Mouse (Mus musculus) brain, adult 10 weeks (tissue): Measurements from ENCODE around the gene Dennd1c. TPM values are rescaled to one million over a fixed set of nuclear protein-coding genes. Genes with fewer than 3 reads are reported as not detected.

Experiments
- polyA plus RNA-seq: library from polyadenylated mRNA; stranded (reverse); fragments of 350-450 nt; fragmentation: Illumina TruSeq; extraction: RNeasy Lipid Tissue Mini Kit (QIAGEN cat#74804); gene quantifications from one replicate; pipeline ENCODE4 v1.2.3, GENCODE M21; 2015; ENCODE audit warnings: low read depth, low replicate concordance

Gene Dennd1c
- 1.8 TPM for polyA plus RNA-seq

DNA sequence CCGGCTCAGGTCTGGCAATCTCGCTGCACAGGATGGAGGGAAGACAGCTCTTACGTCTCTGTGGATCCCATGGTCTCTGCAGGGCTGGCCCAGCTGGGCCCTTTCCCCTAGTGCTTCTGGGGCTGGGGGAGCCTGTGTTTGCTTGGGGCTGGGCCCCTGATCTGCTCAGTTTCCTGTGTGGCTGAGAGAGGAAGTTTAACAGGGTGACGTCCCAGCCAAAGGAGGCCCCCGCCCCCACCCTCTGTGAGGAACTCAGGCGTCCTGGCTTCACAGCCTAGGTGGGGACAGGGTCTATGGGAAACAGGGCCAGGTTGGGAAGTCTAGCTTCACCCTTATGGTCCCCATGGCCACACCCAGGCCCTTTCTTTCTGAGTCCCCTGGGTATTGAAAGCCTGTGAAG, at the start of gene Dennd1c:
Gene Dennd1c (minus strand): TSS at position 179 of the 400 bp plus-strand sequence.

DNA sequence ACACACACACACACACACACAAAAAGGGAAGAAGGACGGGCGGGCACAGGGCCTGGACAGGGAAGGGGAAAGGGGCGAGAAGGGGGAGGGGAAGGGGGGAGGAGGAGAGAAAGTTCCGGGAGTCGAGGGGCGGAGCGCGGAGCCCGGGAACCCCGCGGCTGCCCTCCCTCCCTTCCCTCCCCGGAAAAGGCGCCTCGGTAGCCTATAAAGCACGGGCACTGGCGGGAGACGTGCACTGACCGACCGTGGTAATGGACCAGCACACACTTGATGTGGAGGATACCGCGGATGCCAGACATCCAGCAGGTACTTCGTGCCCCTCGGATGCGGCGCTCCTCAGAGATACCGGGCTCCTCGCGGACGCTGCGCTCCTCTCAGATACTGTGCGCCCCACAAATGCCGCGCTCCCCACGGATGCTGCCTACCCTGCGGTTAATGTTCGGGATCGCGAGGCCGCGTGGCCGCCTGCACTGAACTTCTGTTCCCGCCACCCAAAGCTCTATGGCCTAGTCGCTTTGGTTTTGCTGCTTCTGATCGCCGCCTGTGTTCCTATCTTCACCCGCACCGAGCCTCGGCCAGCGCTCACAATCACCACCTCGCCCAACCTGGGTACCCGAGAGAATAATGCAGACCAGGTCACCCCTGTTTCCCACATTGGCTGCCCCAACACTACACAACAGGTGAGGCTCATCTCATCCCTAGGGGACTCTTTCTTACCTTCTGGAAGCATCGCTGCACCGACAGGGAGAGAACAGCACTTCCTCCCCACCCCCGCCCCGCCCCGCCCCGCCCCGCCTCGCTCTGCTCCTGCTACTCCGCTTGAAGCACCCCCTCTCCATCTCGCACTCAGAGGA, 27.1 kb upstream of the Dennd1c start, which contains the start of gene Tnfsf9:
Gene Tnfsf9 (plus strand): TSS at position 145 of the 854 bp plus-strand sequence.

DNA sequence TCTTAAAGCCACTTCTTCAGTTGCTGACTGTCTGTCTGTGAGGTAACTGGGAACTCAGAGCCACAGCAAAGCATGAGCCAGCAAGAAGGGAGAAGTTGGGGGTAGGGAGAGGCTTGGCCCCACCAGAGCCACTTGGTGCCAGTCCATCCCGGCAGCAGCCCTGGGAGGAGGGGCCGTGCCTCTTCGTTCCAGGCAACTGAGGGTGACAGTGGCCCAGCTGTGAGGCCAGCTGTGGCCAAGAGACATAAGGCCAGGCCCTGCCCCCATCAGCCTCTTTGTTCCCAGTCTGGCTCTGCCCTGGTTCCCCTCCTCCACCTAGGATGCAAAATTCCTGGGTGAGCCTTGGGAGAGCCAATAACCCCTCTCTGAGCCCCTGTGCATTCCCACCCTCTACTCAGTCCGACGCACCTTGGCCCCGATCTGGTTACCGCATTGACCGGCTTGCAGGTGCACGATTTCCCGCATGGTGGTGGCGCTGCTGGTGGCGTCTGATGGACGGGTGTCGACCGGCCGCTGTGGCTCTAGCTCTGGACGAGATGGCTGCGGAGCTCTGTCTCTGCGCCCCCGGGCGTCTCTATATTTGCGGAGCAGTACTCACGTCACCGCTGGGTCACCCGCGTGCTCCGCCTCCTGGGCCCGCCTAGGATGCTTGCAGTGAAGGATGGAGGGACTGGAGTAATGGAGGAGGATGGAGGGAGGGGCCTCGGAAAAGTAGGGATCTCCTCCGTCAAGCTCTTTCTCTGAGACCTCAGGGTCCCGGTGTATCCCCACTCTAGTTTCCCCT, 8.9 kb upstream of the Dennd1c start, which contains the start of gene Tubb4a:
Gene Tubb4a (minus strand): TSS at position 734 of the 784 bp plus-strand sequence.

DNA sequence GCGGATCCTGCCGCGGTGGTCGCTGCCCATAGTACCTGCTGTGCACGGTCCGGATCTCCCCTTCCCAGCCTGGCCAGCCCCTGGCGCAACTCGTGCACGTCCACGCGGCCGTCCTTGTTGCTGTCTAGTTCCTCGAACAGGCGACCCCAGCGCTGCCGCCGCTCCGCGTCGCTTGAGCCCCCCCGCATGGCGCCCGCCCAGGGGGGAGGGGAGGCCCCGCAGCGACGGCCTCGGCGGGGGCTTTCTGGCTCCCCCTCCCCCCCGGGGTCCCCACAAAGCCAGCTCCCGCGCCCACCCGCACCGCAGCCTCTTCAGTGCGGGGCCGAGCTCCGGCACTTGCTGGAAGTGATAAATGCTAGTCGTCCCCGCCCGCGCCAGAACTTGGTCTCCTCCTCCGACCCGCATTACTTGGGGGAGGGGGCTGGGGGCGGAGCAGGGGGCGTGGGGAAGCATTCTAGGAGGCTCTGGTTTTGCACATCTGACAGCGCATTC, 18.8 kb downstream of the Dennd1c start, which contains the start of gene Slc25a23:
Gene Slc25a23 (minus strand): TSS at position 378 of the 492 bp plus-strand sequence.

DNA sequence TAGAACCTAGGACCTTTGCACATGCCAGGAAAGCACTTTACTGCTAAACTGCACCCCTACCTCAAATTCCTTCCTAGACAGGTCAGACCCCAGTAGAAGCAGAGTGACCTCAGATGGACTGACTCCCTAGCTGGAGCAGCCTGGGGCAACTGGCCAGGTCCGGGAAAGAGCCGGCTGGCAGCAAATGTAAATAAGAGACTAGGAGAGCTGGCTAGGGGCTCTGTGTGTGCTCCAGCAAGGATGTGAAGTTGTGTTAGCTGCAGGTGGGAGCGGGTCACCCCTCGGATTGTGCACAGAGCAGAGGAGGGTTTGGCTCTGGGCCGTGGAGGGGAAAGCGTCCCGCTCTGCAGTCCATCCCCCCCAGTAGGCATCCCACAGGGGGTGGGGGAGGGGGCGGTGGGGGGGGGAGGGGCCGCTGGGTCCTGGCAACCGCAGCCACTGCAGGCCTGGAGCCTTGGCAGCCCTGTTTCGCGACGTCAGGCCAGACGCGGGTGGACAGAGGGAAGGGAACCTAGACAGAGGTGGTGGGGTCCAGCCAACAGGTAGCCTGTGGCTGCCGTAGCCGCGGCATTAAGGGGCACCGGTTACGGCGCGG, 19.3 kb downstream of the Dennd1c start, which contains the start of gene Crb3:
Gene Crb3 (plus strand): TSS at position 215 of the 595 bp plus-strand sequence.

DNA sequence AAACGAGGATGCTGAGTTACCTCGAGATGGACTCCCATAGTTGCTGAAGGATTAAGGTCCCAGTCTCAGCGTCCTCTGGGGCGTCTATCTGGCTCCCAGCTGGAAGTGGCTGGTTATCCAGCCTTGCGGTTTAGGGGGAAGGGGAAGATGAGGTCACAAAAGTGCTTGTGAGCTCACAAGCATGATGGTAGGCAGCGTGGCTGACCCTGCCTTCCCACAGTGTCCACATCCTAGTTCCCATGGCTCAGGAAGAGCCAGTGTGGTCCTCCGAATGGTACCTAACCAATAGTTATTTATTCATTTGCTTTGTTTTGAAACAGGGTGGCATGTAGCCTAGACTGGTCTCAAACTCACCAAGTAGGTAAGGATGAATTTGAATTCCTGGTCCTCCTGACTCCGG, 36.8 kb downstream of the Dennd1c start, which contains the start of gene Slc25a41:
Gene Slc25a41 (minus strand): TSS at position 101 of the 400 bp plus-strand sequence.

DNA sequence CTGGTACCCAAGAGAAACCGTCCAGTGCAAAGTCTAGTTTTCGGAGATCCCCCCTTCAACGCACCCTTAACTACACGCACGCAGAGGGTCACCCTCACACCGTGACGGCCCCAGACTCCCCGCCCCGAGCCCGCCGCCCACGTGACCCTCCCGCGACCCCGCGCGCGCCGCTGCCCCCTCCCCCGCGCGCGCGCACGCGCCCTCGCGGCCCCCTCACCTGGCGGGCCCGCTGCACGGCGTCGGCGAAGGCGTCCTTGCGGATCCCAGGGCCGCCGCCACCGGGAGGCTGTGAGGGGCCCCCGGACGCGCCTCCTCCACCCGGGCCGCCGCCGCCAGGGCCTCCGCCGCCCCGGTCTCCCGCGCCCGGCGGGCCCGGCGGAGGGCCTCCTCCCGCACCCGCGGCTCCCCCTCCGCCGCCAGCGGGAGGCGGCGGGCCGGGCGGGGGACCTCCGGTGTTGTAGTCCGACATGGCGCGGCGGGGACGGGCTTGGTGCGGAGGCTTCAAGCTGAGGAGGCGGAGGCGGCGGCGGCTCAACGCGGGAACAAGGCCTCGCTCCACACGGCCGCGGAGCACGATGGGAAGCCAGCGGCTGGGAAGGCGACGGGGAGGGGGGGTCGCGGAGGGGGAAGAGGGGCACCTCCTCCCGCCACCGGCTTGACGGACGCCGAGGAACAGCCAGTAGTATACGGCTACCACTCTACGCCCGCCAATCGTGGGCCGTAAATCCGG, 47.2 kb downstream of the Dennd1c start, which contains the start of gene Khsrp:
Gene Khsrp (minus strand): TSS at position 592 of the 730 bp plus-strand sequence.

Other genes starting within 250 kb of the Dennd1c start
- 2.1 TPM for gene Rfx2, start 247.5 kb downstream of the Dennd1c start, polyA plus RNA-seq
- gene Acsbg2, start 204.1 kb downstream of the Dennd1c start, polyA plus RNA-seq, result not detected
- 0.33 TPM for gene 1700061G19Rik, start 203.0 kb downstream of the Dennd1c start, polyA plus RNA-seq
- gene Mllt1, start 143.1 kb downstream of the Dennd1c start, polyA plus RNA-seq, result 54.9 TPM
- not detected for gene Acer1, start 96.4 kb downstream of the Dennd1c start, polyA plus RNA-seq
- gene Clpp, start 88.2 kb downstream of the Dennd1c start, polyA plus RNA-seq, result 109 TPM
- gene Alkbh7, start 81.2 kb downstream of the Dennd1c start, polyA plus RNA-seq, result 39.4 TPM
- not detected for gene Pspn, start 78.5 kb downstream of the Dennd1c start, polyA plus RNA-seq
- gene Gtf2f1, start 67.2 kb downstream of the Dennd1c start, polyA plus RNA-seq, result 70.7 TPM
- gene Gm17949, start 67.0 kb downstream of the Dennd1c start, polyA plus RNA-seq, result not detected
- 44.1 TPM for gene Khsrp, start 47.0 kb downstream of the Dennd1c start, polyA plus RNA-seq
- not detected for gene Slc25a41, start 36.9 kb downstream of the Dennd1c start, polyA plus RNA-seq
- gene Crb3, start 19.4 kb downstream of the Dennd1c start, polyA plus RNA-seq, result 1.5 TPM
- 246 TPM for gene Slc25a23, start 18.7 kb downstream of the Dennd1c start, polyA plus RNA-seq
- gene Tubb4a, start 9.3 kb upstream of the Dennd1c start, polyA plus RNA-seq, result 670 TPM
- 0.73 TPM for gene Tnfsf9, start 26.8 kb upstream of the Dennd1c start, polyA plus RNA-seq
- gene Cd70, start 71.3 kb upstream of the Dennd1c start, polyA plus RNA-seq, result not detected
- gene Tnfsf14, start 115.7 kb upstream of the Dennd1c start, polyA plus RNA-seq, result not detected
- gene C3, start 149.6 kb upstream of the Dennd1c start, polyA plus RNA-seq, result 1.1 TPM
- 26.0 TPM for gene Gpr108, start 169.9 kb upstream of the Dennd1c start, polyA plus RNA-seq
- gene Trip10, start 170.9 kb upstream of the Dennd1c start, polyA plus RNA-seq, result 10.5 TPM
- gene Vav1, start 200.6 kb upstream of the Dennd1c start, polyA plus RNA-seq, result 2.8 TPM